Mouse (Mus musculus) ES-Bruce4 (cell line): ENCODE data around the gene Dolk.

Source experiments
- CTCF ChIP-seq: IDR thresholded peaks from one replicate; pipeline ENCODE4 v1.8.1; 2011; ENCODE audit warnings: low read depth, low read length
- EP300 ChIP-seq: IDR thresholded peaks from 2 replicates; pipeline ENCODE4 v1.6.1; 2011; ENCODE audit warnings: low read depth, low read length; ENCODE audit not compliant: insufficient read depth

DNA sequence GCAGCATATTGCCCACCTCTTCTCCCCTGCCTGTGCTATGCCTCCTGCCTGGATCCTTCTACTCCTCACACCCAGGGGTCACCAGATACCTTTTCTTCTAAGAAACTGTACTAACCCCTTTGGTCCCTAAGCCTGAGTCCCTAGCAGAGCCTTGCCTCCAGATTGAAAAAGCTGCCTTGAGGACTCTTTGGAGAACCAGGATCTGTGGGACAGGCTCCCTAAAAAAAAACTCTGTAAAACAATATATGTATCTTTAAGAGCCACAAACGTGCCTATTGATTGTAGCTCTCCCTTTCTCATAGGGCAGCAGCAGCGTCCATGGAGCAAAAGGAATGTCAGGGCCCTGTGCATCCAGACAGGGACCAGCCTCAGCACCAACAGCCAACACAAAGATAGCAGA, 45.9 kb downstream of the Dolk start, which contains the start of gene Gm28035:
- TF ChIP-seq EP300 (no peak), CTCF (no peak)
